Mouse (Mus musculus): ENCODE measurements around the gene Parn.

GRCm38 (mm10) chr16:13639508-13639907, 28.5 kb downstream of the Parn start:
- TF ChIP-seq CTCF (IDR thresholded peaks at IDR 0.05; ENCODE audit: low read depth) = no peak
- TF ChIP-seq EP300 (IDR thresholded peaks at IDR 0.05; ENCODE audit: low read depth) = no peak
